Mouse (Mus musculus): ENCODE measurements around the gene Gm8159.
A peak's percentile ranks its signal among the peaks of the same experiment; 100 is the strongest.
"Not testable (repeated sequence)": the region's sequence is repeated elsewhere in the genome, so short reads cannot be mapped to it uniquely, and the experiment has no call there.

Gene Gm8159

DNA sequence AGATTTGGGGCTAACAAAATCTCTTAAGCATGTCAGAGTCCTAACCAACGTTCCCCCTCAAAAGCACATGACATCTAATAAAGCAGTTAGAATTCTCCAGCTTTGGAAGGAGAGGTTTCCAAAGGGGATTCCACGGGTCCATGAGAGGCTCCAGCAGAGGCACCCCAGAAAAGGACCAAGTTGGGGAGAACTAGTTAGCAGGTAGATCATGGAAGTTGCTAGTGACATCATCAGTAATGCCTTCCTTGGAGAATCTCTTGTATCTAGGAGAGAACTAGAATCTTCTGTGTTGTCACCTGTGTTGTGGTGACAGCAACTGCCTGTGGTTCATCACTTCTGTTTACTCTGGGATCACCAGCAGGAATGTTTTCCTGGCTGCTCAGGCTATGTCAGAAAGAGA is at the start of gene Gm8159:
Gene Gm8159, plus strand, starts transcription at position 301 of the 400 bp plus-strand sequence.
- DNase-seq (ENCODE audit: low spot score), result not testable (repeated sequence)

DNA sequence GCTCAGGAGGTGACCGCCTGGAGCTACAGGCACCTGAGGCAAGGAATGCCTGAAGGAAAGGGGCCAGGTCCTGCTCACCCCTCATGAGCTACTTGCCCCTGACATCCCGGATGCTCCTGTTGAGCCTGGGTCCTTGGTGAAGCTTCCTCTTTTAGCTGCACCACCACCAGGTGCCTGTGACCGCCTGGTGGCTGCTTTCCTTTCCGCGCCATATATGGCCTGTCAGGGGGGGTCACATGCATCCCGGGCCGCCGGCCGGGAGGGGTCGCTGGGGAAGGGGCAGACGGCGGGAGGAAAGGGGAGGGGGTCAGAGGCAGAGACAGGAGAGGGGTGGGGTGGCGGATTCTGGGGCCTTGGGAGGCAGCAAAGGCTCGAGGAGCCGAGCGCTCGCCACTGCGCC is 17.2 kb downstream of the Gm8159 start:
- peak; percentile 29 for DNase-seq (ENCODE audit: low spot score)

DNA sequence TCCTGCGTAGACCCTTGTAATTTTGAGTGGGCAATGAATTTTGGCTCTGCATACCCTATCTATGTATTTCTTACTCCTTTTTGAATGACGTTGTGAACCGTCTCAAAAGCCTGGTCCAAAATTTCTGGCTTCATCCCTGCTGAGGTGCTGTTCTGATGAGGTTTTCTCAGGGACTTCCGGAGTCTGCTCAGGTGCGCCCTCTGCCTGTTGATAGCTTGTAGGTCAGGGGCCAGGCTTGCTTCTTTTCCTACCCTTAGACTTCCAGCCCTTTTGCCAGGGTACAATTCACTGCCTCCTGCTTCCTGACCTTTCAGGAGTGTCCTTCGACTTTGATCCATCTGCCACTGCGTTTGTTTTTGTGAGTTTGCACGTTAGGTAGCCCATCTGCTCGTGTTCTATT is 18.2 kb downstream of the Gm8159 start:
- peak; percentile 43 for DNase-seq (ENCODE audit: low spot score)

DNA sequence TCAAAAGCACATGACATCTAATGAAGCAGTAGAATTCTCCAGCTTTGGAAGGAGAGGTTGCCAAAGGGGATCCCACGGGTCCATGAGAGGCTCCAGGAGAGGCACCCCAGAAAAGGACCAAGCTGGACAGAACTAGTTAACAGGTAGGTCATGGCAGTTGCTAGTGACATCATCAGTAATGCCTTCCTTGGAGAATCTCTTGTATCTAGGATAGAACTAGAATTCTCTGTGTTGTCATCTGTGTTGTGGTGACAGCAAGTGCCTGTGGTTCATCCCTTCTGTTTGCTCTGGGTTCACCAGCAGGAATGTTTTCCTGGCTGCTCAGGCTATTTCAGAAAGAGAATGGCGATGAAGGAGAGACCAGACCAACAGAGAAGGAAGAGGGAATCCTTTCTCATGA is 31.7 kb downstream of the Gm8159 start, which contains the start of gene Gm3239:
Gene Gm3239, plus strand, starts transcription at position 301 of the 400 bp plus-strand sequence.
- DNase-seq (ENCODE audit: low spot score), result not testable (repeated sequence)
